Mouse (Mus musculus) olfactory bulb, adult 2 months (tissue): ENCODE measurements at regions not wholly inside any gene's neighbourhood (a gene's known extent, or its start where the extent isn't known, plus 50 kb on each side); places are given as distances from the start of the nearest gene placed in this dataset.

Experiments used
- CTCF ChIP-seq: fragments of 200-500 bp; IDR thresholded peaks from 2 replicates; pipeline ENCODE4 v1.5.1; 2012; ENCODE audit warnings: low read depth, mild to moderate bottlenecking, low read length, moderate library complexity; ENCODE audit not compliant: insufficient read depth
- POLR2A ChIP-seq: fragments of 200-500 bp; IDR thresholded peaks from 2 replicates; pipeline ENCODE4 v1.6.1; 2012; ENCODE audit warnings: mild to moderate bottlenecking, low read depth, low read length, moderate library complexity; ENCODE audit not compliant: insufficient read depth

- TF ChIP-seq CTCF (no peak), POLR2A (no peak)
These were observed 1324.8 kb upstream of the Sel1l start for GRCm38 (mm10) chr12:93173744-93174143.
